Mouse (Mus musculus) myocyte (in vitro differentiated cells): ENCODE data around the gene Hnrnpa3.

Experiments
- CEBPB ChIP-seq: IDR thresholded peaks from 2 replicates; pipeline ENCODE4 v1.6.1; 2011; ENCODE audit warnings: mild to moderate bottlenecking, moderate library complexity; ENCODE audit not compliant: poor library complexity, insufficient read depth, severe bottlenecking
- E2F4 ChIP-seq: IDR thresholded peaks from one replicate; pipeline ENCODE4 v1.6.1; 2011; ENCODE audit warnings: mild to moderate bottlenecking, control low read depth, moderate library complexity; ENCODE audit not compliant: insufficient read depth
- MAX ChIP-seq: IDR thresholded peaks from one replicate; pipeline ENCODE4 v1.6.1; 2011; ENCODE audit warnings: low read depth, mild to moderate bottlenecking, control low read depth
- MYOD1 ChIP-seq, 3 experiments: IDR thresholded peaks; one replicate each; pipeline ENCODE4 v1.6.1; 2011; ENCODE audit warnings: control low read depth in 2 of 3, low read depth in 2 of 3, mild to moderate bottlenecking in 2 of 3, moderate library complexity in 1 of 3; ENCODE audit not compliant: insufficient read length in 2 of 3, control insufficient read depth in 1 of 3
- MYOG ChIP-seq, 3 experiments: IDR thresholded peaks; one replicate each; pipeline ENCODE4 v1.6.1; 2011; ENCODE audit warnings: control low read depth in 2 of 3, low read depth in 2 of 3, mild to moderate bottlenecking in 2 of 3; ENCODE audit not compliant: insufficient read length in 2 of 3, control insufficient read depth in 1 of 3, insufficient read depth in 1 of 3
- POLR2A ChIP-seq: IDR thresholded peaks from one replicate; pipeline ENCODE4 v1.6.1; 2011; ENCODE audit warnings: low read depth, mild to moderate bottlenecking, control low read depth, moderate library complexity; ENCODE audit not compliant: insufficient read length
- POLR2AphosphoS2 ChIP-seq: IDR thresholded peaks from one replicate; pipeline ENCODE4 v1.6.1; 2011; ENCODE audit warnings: low read depth, control low read depth; ENCODE audit not compliant: insufficient read length
- REST ChIP-seq: IDR thresholded peaks from one replicate; pipeline ENCODE4 v1.6.1; 2011; ENCODE audit warnings: mild to moderate bottlenecking, control low read depth, moderate library complexity; ENCODE audit not compliant: insufficient read depth, insufficient read length
- SRF ChIP-seq: IDR thresholded peaks from one replicate; pipeline ENCODE4 v1.6.1; 2011; ENCODE audit warnings: low read depth; ENCODE audit not compliant: control insufficient read depth, insufficient read length
- TCF12 ChIP-seq: IDR thresholded peaks from one replicate; pipeline ENCODE4 v1.6.1; 2011; ENCODE audit warnings: mild to moderate bottlenecking, control low read depth; ENCODE audit not compliant: poor library complexity, insufficient read depth, severe bottlenecking
- TCF3 ChIP-seq: IDR thresholded peaks from one replicate; pipeline ENCODE4 v1.6.1; 2011; ENCODE audit warnings: low read depth, control low read depth; ENCODE audit not compliant: insufficient read length
- USF1 ChIP-seq: IDR thresholded peaks from one replicate; pipeline ENCODE4 v1.6.1; 2011; ENCODE audit warnings: low read depth, mild to moderate bottlenecking, control low read depth, moderate library complexity

GRCm38 (mm10) chr2:75654679-75655078 is 4.4 kb upstream of the Hnrnpa3 start:
- TF ChIP-seq USF1 (no peak), POLR2A (no peak), MYOG (IDR thresholded peaks at IDR 0.05; ENCODE audit: control insufficient read depth in 1 of 3, insufficient read depth in 1 of 3, insufficient read length in 2 of 3, low read depth in 2 of 3) (no peak), TCF12 (no peak), TCF3 (no peak), MAX (no peak), CEBPB (no peak), E2F4 (no peak), MYOD1 (IDR thresholded peaks at IDR 0.05; ENCODE audit: control insufficient read depth in 1 of 3, insufficient read length in 2 of 3, low read depth in 2 of 3) (no peak), POLR2AphosphoS2 (no peak), SRF (no peak), REST (no peak)
